8 mouse cellular contexts compared by ENCODE assay signal in the genomic region with DNA sequence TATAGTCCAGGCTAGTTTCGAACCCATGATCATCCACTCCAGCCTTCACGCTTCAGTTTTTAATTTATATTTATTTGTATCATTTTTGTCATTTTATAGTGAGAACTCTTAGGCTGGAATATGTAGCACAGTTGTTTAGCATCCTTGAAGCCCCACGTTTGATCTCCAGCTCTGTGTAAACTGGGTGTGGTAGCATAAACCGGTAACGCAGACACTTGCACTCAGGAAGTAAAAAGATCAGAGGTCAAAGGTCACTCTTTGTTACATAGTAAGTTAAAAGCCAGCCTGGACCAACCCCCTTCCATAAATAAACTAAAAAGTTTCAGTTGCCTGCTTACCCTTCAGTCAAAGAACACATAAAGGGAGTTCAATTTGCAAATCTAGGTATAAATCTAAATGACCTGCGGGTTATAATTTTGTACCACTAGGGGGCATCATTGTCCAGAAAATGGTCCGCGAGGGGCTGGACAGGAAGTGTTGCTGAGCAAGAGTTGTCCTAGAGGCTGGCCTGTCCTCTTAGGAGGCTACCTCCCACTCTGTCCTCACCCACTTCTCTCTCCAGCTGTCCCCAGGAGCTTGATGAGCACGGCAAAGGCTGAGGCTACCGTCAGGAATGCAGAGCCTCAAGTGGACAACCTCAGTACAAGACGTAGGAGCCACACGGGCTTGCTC. TPM values are rescaled to one million over a fixed set of nuclear protein-coding genes. Genes with fewer than 3 reads are reported as not detected.
DNase-seq lines count a peak whose midpoint lies in the region; ATAC-seq and TF ChIP-seq lines count a peak whose summit lies in the region.

No protein-coding gene starts in this region.

- DNase-seq in left cerebral cortex, adult 2 months (ENCODE audit: extremely low spot score in 1 of 2, low spot score in 2 of 2), result peak; percentile 47 to 52
- DNase-seq in left cerebral cortex, adult 8-10 months (ENCODE audit: low spot score in 2 of 2), result no peak
- DNase-seq in brain, adult 2 months (ENCODE audit: low read depth, low spot score), result peak; percentile 69
- peak; percentile 83 for DNase-seq in hindbrain, embryonic 11.5 days (ENCODE audit: low spot score)
- peak; percentile 48 for DNase-seq in layer of hippocampus, adult 9-10 months (ENCODE audit: low spot score)
- DNase-seq in lung, postnatal 25 days (ENCODE audit: low spot score), result peak; percentile 82
- peak; percentile 75 for DNase-seq in skeletal muscle tissue, adult 2 months (ENCODE audit: low read depth, low spot score)

- TF ChIP-seq CTCF in left cerebral cortex, adult 2 months (IDR thresholded peaks at IDR 0.05), result peak; percentile 83

- no peak overlapping the region for H3K4me3 ChIP-seq in left cerebral cortex, adult 2 months
- H3K4me3 ChIP-seq in hindbrain, embryonic 11.5 days (ENCODE audit: low read depth, low read length), result no peak overlapping the region

- no peaks in the 10 kb centered on the region for H3K36me3 ChIP-seq in hindbrain, embryonic 11.5 days (ENCODE audit: control insufficient read depth, insufficient read depth, low read length)

- no peaks in the 10 kb centered on the region for H3K4me1 ChIP-seq in hindbrain, embryonic 11.5 days (replicated peaks; ENCODE audit: control insufficient read depth, insufficient read depth, low read length)

- peak; percentile 88 for ATAC-seq in frontal cortex, adult (ENCODE audit: low TSS enrichment)
- ATAC-seq in hindbrain, embryonic 11.5 days (ENCODE audit: low FRiP score), result peak; percentile 50; the same call in 1 of the 2 replicates

- intact Hi-C loops in left cerebral cortex, adult 2 months (cut with DNase I), result loop anchor here (2.0 to 10.0 kb wide), 3 partner anchors 153 to 279 kb away; a partner anchor contains a TSS

- no peaks in the 10 kb centered on the region for H3K27me3 ChIP-seq in hindbrain, embryonic 11.5 days (ENCODE audit: control insufficient read depth, insufficient read depth, low read length)

- H3K27ac ChIP-seq in left cerebral cortex, adult 2 months, result no peak overlapping the region
- H3K27ac ChIP-seq in hindbrain, embryonic 11.5 days (ENCODE audit: low read depth, low read length), result no peak overlapping the region

- H3K4me2 ChIP-seq in hindbrain, embryonic 11.5 days (replicated peaks; ENCODE audit: low read depth, low read length), result no peak overlapping the region

- 58% methylated on average over 12 of the region's 12 CpGs for WGBS in hindbrain, embryonic 11.5 days

- no peaks in the 10 kb centered on the region for H3K9me3 ChIP-seq in hindbrain, embryonic 11.5 days (ENCODE audit: control insufficient read depth, low read length)

- H3K9ac ChIP-seq in hindbrain, embryonic 11.5 days (ENCODE audit: low read depth, low read length), result no peak overlapping the region

RNA-seq across cellular contexts. Expression of a gene that starts 19.1 kb away (rescaled TPM):
- total RNA-seq in left cerebral cortex, adult 2 months (2021), result 10 to 100 TPM; 95.1 to 95.5 TPM
- 100 to 1,000 TPM in 2 of 4 experiments, 10 to 100 TPM in 2; 93.0 to 104 (median 99.0) TPM for total RNA-seq in left cerebral cortex, adult 8-10 months (2022)
- polyA plus RNA-seq in hindbrain, embryonic 11.5 days (2014; fragmentation: Nextera tagmentation; extraction: Ambion mirVana), result 41.5 and 42.3 TPM in 2 replicates

RNA-seq across cellular contexts. Expression of a gene that starts 37.6 kb away (rescaled TPM):
- total RNA-seq in left cerebral cortex, adult 2 months (2021), result 10 to 100 TPM; 46.3 to 50.3 TPM
- 10 to 100 TPM; 66.8 to 72.4 (median 68.4) TPM for total RNA-seq in left cerebral cortex, adult 8-10 months (2022)
- 6.0 and 7.4 TPM in 2 replicates for polyA plus RNA-seq in hindbrain, embryonic 11.5 days (2014; fragmentation: Nextera tagmentation; extraction: Ambion mirVana)

RNA-seq across cellular contexts. Expression of a gene that starts 37.7 kb away (rescaled TPM):
- total RNA-seq in left cerebral cortex, adult 2 months (2021), result 10 to 100 TPM; 19.1 to 21.3 TPM
- total RNA-seq in left cerebral cortex, adult 8-10 months (2022), result 10 to 100 TPM; 21.1 to 26.4 (median 24.0) TPM
- polyA plus RNA-seq in hindbrain, embryonic 11.5 days (2014; fragmentation: Nextera tagmentation; extraction: Ambion mirVana), result 17.7 and 18.5 TPM in 2 replicates

Comparison
In these comparisons a context has a peak if more than half of its experiments do, and no peak if none do; other contexts are left out.
1. DNase-seq: peak in left cerebral cortex, adult 2 months (2 of 2), brain, adult 2 months (single experiment), hindbrain, embryonic 11.5 days (single experiment), layer of hippocampus, adult 9-10 months (single experiment), lung, postnatal 25 days (single experiment) and skeletal muscle tissue, adult 2 months (single experiment); none in left cerebral cortex, adult 8-10 months (0 of 2).